Mouse (Mus musculus) lung, postnatal 0 days (tissue): ENCODE results near the gene Atp13a2.

Source experiments
- CTCF ChIP-seq: IDR thresholded peaks from 2 replicates; pipeline ENCODE4 v1.5.1; 2016; ENCODE audit warnings: antibody characterized with exemption, mild to moderate bottlenecking
- EP300 ChIP-seq: IDR thresholded peaks from 2 replicates; pipeline ENCODE4 v1.6.1; 2016; ENCODE audit warnings: antibody characterized with exemption, mild to moderate bottlenecking, control low read depth

DNA sequence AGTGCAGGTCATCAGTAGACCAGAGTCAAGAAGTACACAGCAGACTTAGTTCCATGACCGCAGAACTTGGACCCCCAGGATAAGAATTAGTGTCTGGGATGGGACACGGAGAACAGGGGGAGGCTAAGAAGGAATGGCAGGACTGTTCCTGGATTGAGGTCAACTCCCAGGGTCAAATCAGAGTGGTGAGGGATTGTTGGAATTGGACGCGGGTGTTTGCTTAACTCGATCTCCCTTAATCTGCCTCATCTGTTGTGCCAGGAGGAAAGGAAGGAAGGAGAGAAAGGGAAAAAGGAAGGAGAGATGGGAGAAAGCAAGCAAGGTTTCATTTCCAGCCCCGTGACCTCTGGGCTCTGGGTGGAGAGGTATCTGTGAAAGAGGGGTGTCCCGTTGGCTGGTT lies 23.4 kb downstream of the Atp13a2 start, which contains the start of gene Mfap2:
- no peak for TF ChIP-seq CTCF
- TF ChIP-seq EP300, result no peak
